Mouse (Mus musculus) hindbrain, embryonic 13.5 days (tissue): ENCODE measurements around the gene Cbx6. TPM values are rescaled to one million over a fixed set of nuclear protein-coding genes. Genes with fewer than 3 reads are reported as not detected.
A peak's percentile ranks its signal among the peaks of the same experiment; 100 is the strongest.
"Not testable (repeated sequence)": the region's sequence is repeated elsewhere in the genome, so short reads cannot be mapped to it uniquely, and the experiment has no call there.

Source experiments
- ATAC-seq: fragments of 200-750 bp; cut with Nextera tagmentation; 2 replicates; pipeline ENCODE4 v1.8.0; 2017; ENCODE audit warnings: moderate TSS enrichment; ENCODE audit not compliant: low FRiP score
- H3K27ac ChIP-seq: fragments of 300-500 bp; sonication (generic); 2 replicates; pipeline ENCODE4 v1.5.1; 2015; ENCODE audit warnings: inconsistent platforms, mild to moderate bottlenecking, moderate library complexity
- H3K27me3 ChIP-seq: fragments of 300-500 bp; sonication (generic); 2 replicates; pipeline ENCODE4 v1.6.1; 2015; ENCODE audit warnings: mild to moderate bottlenecking, inconsistent platforms
- H3K36me3 ChIP-seq: fragments of 300-500 bp; sonication (generic); 2 replicates; pipeline ENCODE4 v1.6.1; 2015; ENCODE audit warnings: mild to moderate bottlenecking, inconsistent platforms
- H3K4me1 ChIP-seq: fragments of 300-500 bp; sonication (generic); replicated peaks from 2 replicates; pipeline ENCODE4 v1.6.1; 2015; ENCODE audit warnings: inconsistent platforms
- H3K4me2 ChIP-seq: fragments of 300-500 bp; sonication (generic); 2 replicates; pipeline ENCODE4 v1.6.1; 2015; ENCODE audit warnings: inconsistent platforms, mild to moderate bottlenecking, moderate library complexity
- H3K4me3 ChIP-seq: fragments of 300-500 bp; sonication (generic); 2 replicates; pipeline ENCODE4 v1.5.1; 2015; ENCODE audit warnings: mild to moderate bottlenecking, inconsistent platforms
- H3K9ac ChIP-seq: fragments of 300-500 bp; sonication (generic); 2 replicates; pipeline ENCODE4 v1.6.1; 2015; ENCODE audit warnings: mild to moderate bottlenecking, inconsistent platforms
- H3K9me3 ChIP-seq: fragments of 300-500 bp; sonication (generic); 2 replicates; pipeline ENCODE4 v1.6.1; 2016; ENCODE audit warnings: inconsistent platforms
- WGBS: fragments of 180-500 bp; shearing (Covaris S2); methylation state at CpG from one replicate; pipeline ENCODE4 v1.1.7; 2015; 5-methylcytosine and 5-hydroxymethylcytosine counted together
- polyA plus RNA-seq: library from polyadenylated mRNA; unstranded; fragments of >200 nt; fragmentation: Nextera tagmentation; extraction: Ambion mirVana; gene quantifications from 2 replicates; pipeline ENCODE4 v1.2.1, GENCODE M21; 2015

Gene Cbx6
- polyA plus RNA-seq, 1 experiment from 2014 or later = 52.6 TPM

- Histone ChIP-seq H3K36me3 (peaks cover 47% of the 10 kb centered on the region), H3K4me1 (peaks cover 90% of the 10 kb centered on the region), H3K27me3 (no peaks in the 10 kb centered on the region), H3K9me3 (no peaks in the 10 kb centered on the region), H3K9ac (peak overlapping the region; percentile 63), H3K4me3 (no peak overlapping the region), H3K27ac (0 out of 2 replicates have a peak overlapping the region, but pooled peaks have one; percentile 48), H3K4me2 (peak overlapping the region; percentile 46)
- ATAC-seq = no peak
- 79% methylated on average over 11 of the region's 11 CpGs for WGBS
Observed at GRCm38 (mm10) chr15:79827778-79828210, 6.7 kb downstream of the Cbx6 start.

GRCm38 (mm10) chr15:79827061-79827777 is 7.3 kb downstream of the Cbx6 start:
- no peaks in the 10 kb centered on the region for H3K9me3 ChIP-seq
- H3K4me1 ChIP-seq = peaks cover 90% of the 10 kb centered on the region
- no peak for ATAC-seq
- 90% methylated on average over 14 of the region's 14 CpGs for WGBS
- no peak overlapping the region for H3K4me3 ChIP-seq
- no peaks in the 10 kb centered on the region for H3K27me3 ChIP-seq
- H3K9ac ChIP-seq = peak overlapping the region; percentile 63
- 0 out of 2 replicates have a peak overlapping the region, but pooled peaks have one; percentile 13 for H3K4me2 ChIP-seq
- H3K27ac ChIP-seq = 0 out of 2 replicates have a peak overlapping the region, but pooled peaks have one; percentile 24
- H3K36me3 ChIP-seq = peaks cover 52% of the 10 kb centered on the region

- no peak overlapping the region for H3K4me3 ChIP-seq
- 91% methylated on average over 9 of the region's 9 CpGs for WGBS
- ATAC-seq = no peak
- no peak overlapping the region for H3K4me2 ChIP-seq
- no peaks in the 10 kb centered on the region for H3K27me3 ChIP-seq
- H3K36me3 ChIP-seq = peaks cover 48% of the 10 kb centered on the region
- 0 out of 2 replicates have a peak overlapping the region, but pooled peaks have one; percentile 24 for H3K27ac ChIP-seq
- peaks cover 82% of the 10 kb centered on the region for H3K4me1 ChIP-seq
- H3K9ac ChIP-seq = peak overlapping the region; percentile 63
- no peaks in the 10 kb centered on the region for H3K9me3 ChIP-seq
Observed at GRCm38 (mm10) chr15:79826221-79826935, 8.1 kb downstream of the Cbx6 start.

- H3K4me3 ChIP-seq = no peak overlapping the region
- 63% methylated on average over 14 of the region's 14 CpGs for WGBS
- H3K9ac ChIP-seq = 0 out of 2 replicates have a peak overlapping the region, but pooled peaks have one; percentile 24
- H3K36me3 ChIP-seq = peaks cover 48% of the 10 kb centered on the region
- ATAC-seq = no peak
- no peaks in the 10 kb centered on the region for H3K27me3 ChIP-seq
- H3K27ac ChIP-seq = peak overlapping the region; percentile 35; the same call in 1 of the 2 replicates
- H3K4me1 ChIP-seq = peaks cover 72% of the 10 kb centered on the region
- no peaks in the 10 kb centered on the region for H3K9me3 ChIP-seq
- no peak overlapping the region for H3K4me2 ChIP-seq
Observed at GRCm38 (mm10) chr15:79825146-79825825, 9.2 kb downstream of the Cbx6 start.

GRCm38 (mm10) chr15:79823588-79824280 is 10.8 kb downstream of the Cbx6 start:
- Histone ChIP-seq H3K4me3 (no peak overlapping the region), H3K9ac (no peak overlapping the region), H3K4me1 (peaks cover 57% of the 10 kb centered on the region), H3K9me3 (no peaks in the 10 kb centered on the region), H3K27ac (no peak overlapping the region), H3K4me2 (no peak overlapping the region), H3K36me3 (peaks cover 46% of the 10 kb centered on the region), H3K27me3 (no peaks in the 10 kb centered on the region)
- no peak for ATAC-seq
- WGBS = 72% methylated on average over 19 of the region's 19 CpGs

- peaks cover 34% of the 10 kb centered on the region for H3K36me3 ChIP-seq
- H3K27me3 ChIP-seq = no peaks in the 10 kb centered on the region
- no peaks in the 10 kb centered on the region for H3K9me3 ChIP-seq
- WGBS = 70% methylated on average over 13 of the region's 13 CpGs
- no peak overlapping the region for H3K27ac ChIP-seq
- peaks cover 45% of the 10 kb centered on the region for H3K4me1 ChIP-seq
- H3K4me2 ChIP-seq = no peak overlapping the region
- ATAC-seq = no peak
- no peak overlapping the region for H3K9ac ChIP-seq
- no peak overlapping the region for H3K4me3 ChIP-seq
Observed at GRCm38 (mm10) chr15:79822265-79823199, 12.0 kb downstream of the Cbx6 start.

GRCm38 (mm10) chr15:79818325-79818724 is 16.2 kb downstream of the Cbx6 start:
- Histone ChIP-seq H3K9ac (no peak overlapping the region), H3K4me3 (no peak overlapping the region), H3K9me3 (no peaks in the 10 kb centered on the region), H3K27ac (no peak overlapping the region), H3K27me3 (no peaks in the 10 kb centered on the region), H3K4me1 (peaks cover 15% of the 10 kb centered on the region), H3K36me3 (peaks cover 11% of the 10 kb centered on the region), H3K4me2 (no peak overlapping the region)
- 90% methylated on average over 4 of the region's 4 CpGs for WGBS
- no peak for ATAC-seq

GRCm38 (mm10) chr15:79813666-79814258 is 20.7 kb downstream of the Cbx6 start:
- Histone ChIP-seq H3K4me1 (0 out of 2 replicates have a peak, but pooled peaks cover 3% of the 10 kb centered on the region), H3K9ac (no peak overlapping the region), H3K4me3 (no peak overlapping the region), H3K27ac (no peak overlapping the region), H3K27me3 (peaks cover 25% of the 10 kb centered on the region), H3K4me2 (no peak overlapping the region), H3K9me3 (no peaks in the 10 kb centered on the region), H3K36me3 (no peaks in the 10 kb centered on the region)
- 52% methylated on average over 8 of the region's 8 CpGs for WGBS
- ATAC-seq = no peak

- WGBS = 68% methylated on average over 2 of the region's 2 CpGs
- H3K27ac ChIP-seq, H3K9ac ChIP-seq, H3K9me3 ChIP-seq, H3K4me1 ChIP-seq, H3K4me3 ChIP-seq, ATAC-seq, H3K36me3 ChIP-seq, H3K4me2 ChIP-seq: not testable (repeated sequence)
- peaks cover 30% of the 10 kb centered on the region for H3K27me3 ChIP-seq
Observed at GRCm38 (mm10) chr15:79812840-79813239, 21.6 kb downstream of the Cbx6 start.

GRCm38 (mm10) chr15:79810997-79811396 is 23.5 kb downstream of the Cbx6 start:
- WGBS = 72% methylated on average over 4 of the region's 4 CpGs
- H3K27me3 ChIP-seq = peaks cover 47% of the 10 kb centered on the region

GRCm38 (mm10) chr15:79810061-79810460 is 24.4 kb downstream of the Cbx6 start:
- Histone ChIP-seq H3K36me3 (no peaks in the 10 kb centered on the region), H3K4me3 (no peak overlapping the region), H3K4me2 (no peak overlapping the region), H3K27me3 (peaks cover 57% of the 10 kb centered on the region), H3K4me1 (peaks cover 5% of the 10 kb centered on the region), H3K9me3 (no peaks in the 10 kb centered on the region), H3K27ac (no peak overlapping the region), H3K9ac (no peak overlapping the region)
- WGBS = 78% methylated on average over 3 of the region's 3 CpGs
- no peak for ATAC-seq

More at GRCm38 (mm10) chr15:79810997-79811396, 23.5 kb downstream of the Cbx6 start:
- Histone ChIP-seq H3K4me2 (no peak overlapping the region), H3K4me3 (no peak overlapping the region), H3K9ac (no peak overlapping the region), H3K4me1 (0 out of 2 replicates have a peak, but pooled peaks cover 3% of the 10 kb centered on the region), H3K27ac (no peak overlapping the region), H3K36me3 (no peaks in the 10 kb centered on the region), H3K9me3 (no peaks in the 10 kb centered on the region)
- ATAC-seq = no peak
